Mouse (Mus musculus): ENCODE measurements around the gene Eef1a1. TPM values are rescaled to one million over a fixed set of nuclear protein-coding genes. Genes with fewer than 3 reads are reported as not detected.

Eef1a1 gene
- 3,078 and 3,363 TPM in 2 replicates for polyA plus RNA-seq (2015; fragmentation: Nextera tagmentation; extraction: Ambion mirVana)

DNA sequence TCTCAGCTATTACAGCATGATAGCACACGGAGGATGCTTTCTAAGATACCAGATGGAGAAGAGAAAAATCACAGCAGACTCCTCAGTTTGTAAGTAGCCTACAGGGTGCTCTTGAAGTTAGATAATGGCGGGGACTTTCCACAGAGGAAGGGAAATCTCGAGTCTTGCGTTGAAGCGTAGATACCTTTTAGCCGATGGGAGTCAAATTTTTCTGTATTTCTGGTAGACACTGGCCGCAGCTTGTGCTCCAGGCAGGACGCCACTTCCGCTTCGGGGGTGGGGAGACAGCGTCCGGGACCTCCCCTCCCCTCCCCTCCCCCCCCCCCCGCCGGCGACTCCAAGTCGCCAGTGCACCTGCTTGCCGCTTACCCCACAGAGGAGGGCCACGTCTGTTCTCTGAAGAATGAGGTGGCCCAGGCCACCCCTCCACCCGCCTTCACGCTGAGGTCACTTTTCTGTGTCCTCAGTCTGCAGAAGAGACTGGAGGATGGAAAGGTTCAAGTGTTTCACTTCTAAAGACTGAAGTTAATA lies at the start of gene Eef1a1:
Eef1a1 (minus strand) TSS at position 262 of the 531 bp plus-strand sequence.
- WGBS = 2% methylated on average over 18 of the region's 20 CpGs
- no peaks in the 10 kb centered on the region for H3K27me3 ChIP-seq (replicated peaks)
- no peaks in the 10 kb centered on the region for H3K9me3 ChIP-seq
- peak within 1 kb of the TSS; percentile 59 for H3K4me3 ChIP-seq
- no peak for ATAC-seq (ENCODE audit: extremely low read depth, insufficient number of reproducible peaks, low FRiP score, low TSS enrichment)
- peaks cover 12% of the 10 kb centered on the region; the same call in 1 of the 2 replicates for H3K4me1 ChIP-seq
- H3K9ac ChIP-seq = peak within 1 kb of the TSS; percentile 87
- H3K4me2 ChIP-seq = peak within 1 kb of the TSS; percentile 79
- H3K27ac ChIP-seq (replicated peaks) = peak within 1 kb of the TSS; percentile 73
- no peaks in the 10 kb centered on the region for H3K36me3 ChIP-seq

DNA sequence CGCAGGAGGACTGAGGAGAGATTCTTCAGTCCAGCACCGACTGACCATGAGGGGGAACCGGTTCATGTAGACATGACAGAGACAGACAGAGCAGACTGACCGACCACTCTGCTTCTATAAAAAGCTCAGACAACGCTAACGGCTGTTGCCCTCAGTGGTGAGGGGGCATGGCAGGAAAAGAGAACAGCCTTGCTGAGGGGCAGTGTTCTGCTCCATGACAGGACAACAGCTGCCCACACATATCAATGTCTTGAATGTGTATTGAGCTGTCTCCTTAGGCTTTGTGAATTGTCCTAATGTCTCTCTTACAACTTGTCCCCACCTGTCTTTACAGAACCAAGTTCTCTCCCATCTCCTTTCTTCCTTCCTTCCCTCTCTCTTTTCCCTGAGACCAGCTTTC lies 49.5 kb upstream of the Eef1a1 start:
- H3K27ac ChIP-seq (replicated peaks) = peak overlapping the region; percentile 20
- 32% methylated on average over 6 of the region's 6 CpGs for WGBS
- ATAC-seq (ENCODE audit: extremely low read depth, insufficient number of reproducible peaks, low FRiP score, low TSS enrichment) = no peak
- H3K4me1 ChIP-seq = peaks cover 20% of the 10 kb centered on the region
- peak overlapping the region; percentile 37 for H3K4me2 ChIP-seq
- no peak overlapping the region for H3K4me3 ChIP-seq
- no peaks in the 10 kb centered on the region for H3K27me3 ChIP-seq (replicated peaks)
- peak overlapping the region; percentile 42; the same call in 1 of the 2 replicates for H3K9ac ChIP-seq
- no peaks in the 10 kb centered on the region for H3K9me3 ChIP-seq
- no peaks in the 10 kb centered on the region for H3K36me3 ChIP-seq

DNA sequence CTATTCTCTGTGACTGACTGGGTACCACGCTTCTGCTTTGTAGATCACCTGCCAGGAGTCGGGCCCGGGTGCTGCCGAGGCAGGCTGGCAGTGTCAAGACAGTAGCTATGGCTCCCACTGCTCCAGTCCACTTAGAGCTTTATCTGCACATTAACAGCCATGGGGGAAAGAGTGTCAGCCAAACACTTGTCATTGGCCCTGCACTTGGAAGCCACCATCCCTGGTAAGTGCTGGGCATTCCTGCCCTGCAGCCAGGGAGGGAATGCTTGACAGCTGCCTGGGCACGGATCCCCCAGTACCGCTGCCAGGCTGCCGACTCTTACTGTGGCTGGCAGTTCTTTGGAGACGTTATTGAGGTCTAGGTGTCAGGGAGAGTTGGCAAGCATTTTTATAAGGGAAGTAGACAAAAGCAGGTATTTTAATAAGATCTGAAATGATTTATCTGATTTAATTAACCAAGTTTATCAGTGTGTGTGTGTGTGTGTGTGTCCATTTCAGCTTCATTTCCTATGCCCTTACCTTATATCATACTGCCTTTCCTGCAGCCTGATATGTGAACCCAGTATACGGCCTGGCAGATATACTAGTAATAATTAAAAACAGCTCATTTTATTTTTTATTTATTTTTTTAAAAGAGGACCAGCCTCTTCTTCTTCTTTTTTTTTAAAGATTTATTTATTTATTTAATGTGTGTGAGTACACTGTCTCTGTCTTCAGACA lies 48.4 kb upstream of the Eef1a1 start:
- H3K4me1 ChIP-seq = peaks cover 25% of the 10 kb centered on the region
- ATAC-seq (ENCODE audit: extremely low read depth, insufficient number of reproducible peaks, low FRiP score, low TSS enrichment) = no peak
- 58% methylated on average over 9 of the region's 9 CpGs for WGBS
- H3K36me3 ChIP-seq = no peaks in the 10 kb centered on the region
- H3K9ac ChIP-seq = no peak overlapping the region
- no peaks in the 10 kb centered on the region for H3K9me3 ChIP-seq
- no peaks in the 10 kb centered on the region for H3K27me3 ChIP-seq (replicated peaks)
- no peak overlapping the region for H3K4me3 ChIP-seq
- peak overlapping the region; percentile 12; the same call in 1 of the 2 replicates for H3K4me2 ChIP-seq
- no peak overlapping the region for H3K27ac ChIP-seq (replicated peaks)

DNA sequence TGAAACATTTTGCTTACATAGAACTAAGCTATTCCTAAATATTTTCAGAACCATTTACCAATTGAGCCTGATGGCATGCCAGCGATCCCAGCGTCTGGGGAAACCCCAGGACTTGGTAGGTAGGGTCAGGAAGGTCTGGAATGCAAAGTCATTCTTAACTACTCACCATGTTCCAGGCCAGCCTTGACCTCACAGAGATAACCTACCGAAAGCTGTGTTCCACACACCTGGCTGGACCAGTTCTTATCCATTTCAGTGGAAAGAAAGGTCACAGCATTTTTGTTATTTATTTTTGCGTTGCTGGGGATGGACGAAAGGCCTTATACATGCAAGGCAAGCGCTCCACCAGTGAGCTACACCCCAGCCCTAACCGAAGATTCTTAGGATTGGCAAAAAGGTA lies 45.7 kb upstream of the Eef1a1 start:
- Histone ChIP-seq H3K4me3 (no peak overlapping the region), H3K27me3 (replicated peaks) (no peaks in the 10 kb centered on the region), H3K9me3 (no peaks in the 10 kb centered on the region), H3K27ac (replicated peaks) (no peak overlapping the region), H3K4me2 (no peak overlapping the region), H3K36me3 (no peaks in the 10 kb centered on the region), H3K9ac (no peak overlapping the region), H3K4me1 (peaks cover 34% of the 10 kb centered on the region)
- 84% methylated on average over 7 of the region's 7 CpGs for WGBS
- ATAC-seq (ENCODE audit: extremely low read depth, insufficient number of reproducible peaks, low FRiP score, low TSS enrichment) = no peak

DNA sequence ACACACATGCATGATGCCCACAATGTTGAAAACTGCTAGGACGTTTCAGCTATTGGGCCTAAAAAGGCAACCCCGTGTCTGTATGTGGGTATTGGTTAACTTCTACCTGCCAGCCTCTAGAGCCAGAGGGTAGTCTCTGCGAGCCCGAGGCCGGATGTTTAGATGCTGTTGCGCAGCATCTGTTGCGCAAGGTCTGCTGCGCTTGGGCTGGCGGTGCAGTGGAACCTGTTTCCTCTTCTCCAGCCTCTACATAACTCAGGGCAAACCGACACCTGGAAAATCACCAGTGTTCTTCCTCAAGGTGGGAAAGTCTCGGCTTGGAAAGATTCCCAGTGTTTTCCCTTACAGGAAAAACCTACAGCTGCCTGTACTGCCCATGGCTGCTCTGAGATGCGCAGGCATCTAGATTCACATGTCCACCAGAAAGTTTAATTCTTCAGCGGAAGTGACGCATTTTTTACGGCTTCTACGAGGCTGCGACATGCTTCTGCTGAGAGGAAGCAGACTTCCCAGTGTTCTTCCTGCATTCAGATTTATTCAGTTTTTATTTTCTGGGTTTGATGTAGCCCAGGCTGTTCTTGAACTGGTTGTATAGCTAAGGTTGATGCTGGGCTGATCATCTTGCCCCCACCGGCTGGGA lies 44.5 kb upstream of the Eef1a1 start:
- no peaks in the 10 kb centered on the region for H3K36me3 ChIP-seq
- peaks cover 30% of the 10 kb centered on the region for H3K4me1 ChIP-seq
- no peak overlapping the region for H3K9ac ChIP-seq
- H3K27me3 ChIP-seq (replicated peaks) = no peaks in the 10 kb centered on the region
- no peak for ATAC-seq (ENCODE audit: extremely low read depth, insufficient number of reproducible peaks, low FRiP score, low TSS enrichment)
- H3K4me2 ChIP-seq = no peak overlapping the region
- no peak overlapping the region for H3K27ac ChIP-seq (replicated peaks)
- H3K9me3 ChIP-seq = no peaks in the 10 kb centered on the region
- WGBS = 77% methylated on average over 18 of the region's 18 CpGs
- no peak overlapping the region for H3K4me3 ChIP-seq

DNA sequence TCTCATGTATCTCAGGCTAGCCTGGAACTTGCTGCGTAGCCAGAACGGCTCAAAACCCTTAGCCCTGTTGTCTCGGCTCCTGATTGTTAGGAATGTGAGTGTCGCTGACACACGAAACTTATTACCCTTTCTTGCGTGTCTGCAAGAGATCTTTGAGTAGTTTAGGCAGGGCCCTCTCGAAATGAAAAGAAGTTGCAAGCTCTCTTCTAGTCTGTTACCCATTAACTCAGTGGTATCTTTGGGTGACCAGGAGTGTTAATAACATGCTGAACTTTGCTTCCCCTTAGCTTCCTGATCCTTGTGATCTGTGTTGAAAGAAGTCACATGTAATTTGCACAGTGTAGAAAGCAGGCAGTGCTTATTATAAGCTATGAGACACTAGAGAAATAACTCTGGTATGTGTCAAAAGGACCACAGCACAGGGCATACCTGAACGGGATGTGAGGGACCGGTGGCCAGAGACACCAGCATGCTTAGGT lies 43.4 kb upstream of the Eef1a1 start:
- Histone ChIP-seq H3K27me3 (replicated peaks) (no peaks in the 10 kb centered on the region), H3K9me3 (no peaks in the 10 kb centered on the region), H3K4me1 (peaks cover 28% of the 10 kb centered on the region), H3K9ac (0 out of 2 replicates have a peak overlapping the region, but pooled peaks have one; percentile 5), H3K36me3 (no peaks in the 10 kb centered on the region), H3K4me2 (no peak overlapping the region), H3K27ac (replicated peaks) (peak overlapping the region; percentile 54), H3K4me3 (no peak overlapping the region)
- no peak for ATAC-seq (ENCODE audit: extremely low read depth, insufficient number of reproducible peaks, low FRiP score, low TSS enrichment)
- 54% methylated on average over 9 of the region's 9 CpGs for WGBS

DNA sequence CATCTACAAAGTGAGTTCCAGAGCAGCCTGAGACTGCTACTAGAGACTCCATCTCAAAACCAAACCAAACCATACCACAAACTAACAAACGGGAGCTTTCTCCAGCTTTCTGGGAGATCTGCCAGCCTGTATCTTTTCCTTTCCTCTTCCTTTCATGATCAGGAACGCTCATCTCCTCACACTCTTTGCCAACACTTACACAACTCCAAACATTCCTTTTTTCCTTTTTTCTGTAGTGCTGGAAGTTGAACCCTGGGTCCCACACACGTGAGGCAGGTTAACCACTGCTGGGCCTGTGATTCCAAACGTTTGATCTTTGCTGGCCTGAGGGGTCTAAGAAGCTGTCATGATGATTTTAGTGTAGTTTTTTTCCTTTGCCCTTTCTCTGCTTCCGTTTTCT lies 42.9 kb upstream of the Eef1a1 start:
- Histone ChIP-seq H3K4me1 (peaks cover 26% of the 10 kb centered on the region), H3K9ac (0 out of 2 replicates have a peak overlapping the region, but pooled peaks have one; percentile 5), H3K4me3 (no peak overlapping the region), H3K4me2 (no peak overlapping the region), H3K9me3 (no peaks in the 10 kb centered on the region), H3K36me3 (no peaks in the 10 kb centered on the region), H3K27me3 (replicated peaks) (no peaks in the 10 kb centered on the region), H3K27ac (replicated peaks) (peak overlapping the region; percentile 54)
- no peak for ATAC-seq (ENCODE audit: extremely low read depth, insufficient number of reproducible peaks, low FRiP score, low TSS enrichment)
- WGBS = 36% methylated on average over 5 of the region's 5 CpGs

DNA sequence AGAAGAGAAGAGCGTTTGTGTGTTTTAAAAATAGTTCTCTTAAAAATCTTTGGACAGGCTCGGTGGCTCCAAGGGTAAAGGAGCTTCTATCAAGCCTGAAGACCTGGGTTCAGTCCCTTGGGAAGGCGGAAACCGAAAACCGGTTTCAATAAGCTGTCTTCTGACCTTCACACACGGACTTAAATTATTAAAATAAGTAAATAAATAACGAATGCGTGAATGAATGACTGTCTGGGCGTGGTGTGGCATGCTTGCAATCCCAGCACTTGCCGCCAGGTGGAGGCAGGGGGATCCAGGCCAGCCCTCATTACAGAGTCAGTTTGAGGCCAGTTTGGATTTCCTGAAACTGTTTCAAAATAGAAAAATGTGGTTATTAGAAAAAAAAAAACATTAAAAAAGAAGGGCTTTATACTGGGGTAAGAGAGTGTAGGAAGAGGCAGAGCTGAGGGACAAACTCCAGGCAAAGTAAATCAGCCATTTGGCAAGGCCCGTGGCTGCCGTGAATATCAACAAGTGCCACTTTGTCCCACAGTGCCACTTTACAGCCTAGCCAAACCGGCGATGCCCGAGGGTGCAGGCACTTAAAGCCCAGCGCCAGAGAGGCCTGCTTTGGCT lies 38.9 kb upstream of the Eef1a1 start:
- Histone ChIP-seq H3K9me3 (no peaks in the 10 kb centered on the region), H3K27me3 (replicated peaks) (no peaks in the 10 kb centered on the region), H3K27ac (replicated peaks) (peak overlapping the region; percentile 87), H3K4me2 (peak overlapping the region; percentile 80), H3K36me3 (peaks cover 5% of the 10 kb centered on the region; the same call in 1 of the 2 replicates), H3K9ac (peak overlapping the region; percentile 78), H3K4me1 (peaks cover 29% of the 10 kb centered on the region), H3K4me3 (peak overlapping the region; percentile 59)
- no peak for ATAC-seq (ENCODE audit: extremely low read depth, insufficient number of reproducible peaks, low FRiP score, low TSS enrichment)
- 4% methylated on average over 16 of the region's 16 CpGs for WGBS

DNA sequence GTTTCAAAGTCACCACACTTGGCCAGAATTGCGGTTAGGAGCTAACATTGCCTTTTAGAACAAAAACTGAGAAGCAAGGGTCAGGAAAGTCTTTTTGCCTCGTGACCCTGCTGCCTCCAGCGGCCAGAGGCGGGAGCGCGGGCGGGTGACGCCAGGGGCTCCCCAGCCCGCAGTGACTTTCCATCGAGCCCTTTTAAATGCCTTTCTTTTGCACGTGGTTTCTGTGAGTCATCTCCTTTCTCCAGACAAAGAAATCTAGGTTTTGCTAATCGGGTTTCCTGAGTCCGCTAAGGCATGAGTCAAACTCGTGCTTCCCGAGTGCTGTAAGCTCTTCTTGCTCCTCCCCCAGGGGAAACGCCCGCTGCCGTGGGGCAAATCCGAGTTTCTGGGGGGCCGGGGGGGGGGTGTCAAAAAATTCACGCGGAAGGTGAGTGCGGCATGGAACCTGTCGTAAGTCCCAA lies 38.4 kb upstream of the Eef1a1 start:
- H3K9me3 ChIP-seq = no peaks in the 10 kb centered on the region

DNA sequence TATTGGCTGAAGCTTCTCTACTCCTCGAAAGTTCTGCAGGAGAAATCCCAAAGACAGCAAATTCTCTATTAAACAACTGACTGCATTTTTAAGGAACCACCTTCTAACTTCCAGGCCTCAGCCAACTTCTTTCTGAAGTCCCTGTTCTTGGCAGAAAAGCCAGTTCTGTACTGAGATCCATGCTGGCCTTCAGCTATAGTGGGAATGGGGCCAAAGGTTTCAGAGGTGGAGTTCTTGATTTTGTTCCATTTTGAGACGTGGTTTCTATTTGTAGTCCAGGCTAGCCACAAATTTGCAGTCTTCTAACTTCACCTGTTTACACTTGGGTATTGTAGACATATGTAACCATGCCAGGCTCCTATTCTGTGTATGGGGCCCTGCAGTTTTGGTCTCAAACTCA lies 37.3 kb upstream of the Eef1a1 start:
- Histone ChIP-seq H3K27me3 (replicated peaks) (no peaks in the 10 kb centered on the region), H3K4me3 (no peak overlapping the region), H3K4me2 (no peak overlapping the region), H3K36me3 (peaks cover 5% of the 10 kb centered on the region; the same call in 1 of the 2 replicates), H3K9ac (no peak overlapping the region), H3K9me3 (no peaks in the 10 kb centered on the region), H3K27ac (replicated peaks) (0 out of 2 replicates have a peak overlapping the region, but pooled peaks have one; percentile 87), H3K4me1 (peaks cover 22% of the 10 kb centered on the region)
- no peak for ATAC-seq (ENCODE audit: extremely low read depth, insufficient number of reproducible peaks, low FRiP score, low TSS enrichment)
- 82% methylated on average over 2 of the region's 2 CpGs for WGBS

More for the DNA sequence above, 38.4 kb upstream of the Eef1a1 start:
- peak; percentile 79 for ATAC-seq (ENCODE audit: extremely low read depth, insufficient number of reproducible peaks, low FRiP score, low TSS enrichment)
- peak overlapping the region; percentile 78 for H3K9ac ChIP-seq
- H3K27ac ChIP-seq (replicated peaks) = peak overlapping the region; percentile 87
- peaks cover 5% of the 10 kb centered on the region; the same call in 1 of the 2 replicates for H3K36me3 ChIP-seq
- peak overlapping the region; percentile 59 for H3K4me3 ChIP-seq
- H3K4me2 ChIP-seq = peak overlapping the region; percentile 80
- WGBS = under 1% methylated on average over 24 of the region's 24 CpGs
- no peaks in the 10 kb centered on the region for H3K27me3 ChIP-seq (replicated peaks)
- peaks cover 24% of the 10 kb centered on the region for H3K4me1 ChIP-seq

Data from heart, embryonic 13.5 days (tissue).